Comparison of ENCODE assay signal across 13 mouse cellular contexts in genomic region chr19:41109496-41109895, GRCm38 (mm10). TPM values are rescaled to one million over a fixed set of nuclear protein-coding genes. Genes with fewer than 3 reads are reported as not detected.
DNase-seq lines count a peak whose midpoint lies in the region; ATAC-seq and TF ChIP-seq lines count a peak whose summit lies in the region.
"Had no signal": no experiment of that assay in that cellular context is flagged by ENCODE, and none has a peak within 500 bp of the region (broad histone marks: within the 10 kb centered on the region; RNA-seq: fewer than 3 reads in every experiment).

No protein-coding gene starts in this region.

- no peaks in the 10 kb centered on the region for H3K36me3 ChIP-seq in lung, postnatal 0 days (ENCODE audit: insufficient read depth, low read length)
- no peaks in the 10 kb centered on the region for H3K36me3 ChIP-seq in stomach, postnatal 0 days (ENCODE audit: control insufficient read depth, insufficient read depth, low read length)

- no peaks in the 10 kb centered on the region for H3K4me1 ChIP-seq in lung, postnatal 0 days (ENCODE audit: insufficient read depth, low read depth, low read length)
- no peaks in the 10 kb centered on the region for H3K4me1 ChIP-seq in stomach, postnatal 0 days (replicated peaks; ENCODE audit: control insufficient read depth, insufficient read depth)

- H3K27ac ChIP-seq in lung, postnatal 0 days (ENCODE audit: low read length) = no peak overlapping the region
- H3K27ac ChIP-seq in stomach, postnatal 0 days (replicated peaks) = no peak overlapping the region
- H3K27ac ChIP-seq: macrophage had no signal

- 49% methylated on average over 8 of the region's 8 CpGs for WGBS in lung, postnatal 0 days
- 44% methylated on average over 8 of the region's 8 CpGs for whole genome bisulfite sequencing in stomach, postnatal 0 days

- no peak for TF ChIP-seq CTCF in lung, postnatal 0 days (IDR thresholded peaks at IDR 0.05)
- no peak for TF ChIP-seq CTCF in stomach, postnatal 0 days (IDR thresholded peaks at IDR 0.05; ENCODE audit: low read depth)

- no peak for ATAC-seq in cerebellum, adult (ENCODE audit: insufficient number of reproducible peaks, low FRiP score, low TSS enrichment)
- peak; percentile 28 for ATAC-seq in lung, postnatal 0 days
- ATAC-seq in stomach, postnatal 0 days (ENCODE audit: low FRiP score, low TSS enrichment) = no peak; the same call in 1 of the 2 replicates

- H3K9me3 ChIP-seq in lung, postnatal 0 days (ENCODE audit: low read length) = no peaks in the 10 kb centered on the region
- no peaks in the 10 kb centered on the region for H3K9me3 ChIP-seq in stomach, postnatal 0 days (ENCODE audit: control insufficient read depth, low read length)

- DNase-seq in cerebellum, postnatal 25 days = peak; percentile 16 to 48
- DNase-seq in right cerebral cortex, postnatal 10 days (ENCODE audit: low spot score in 2 of 2) = peak; percentile 65 to 67
- DNase-seq in right cerebral cortex, postnatal 36 days (ENCODE audit: low spot score in 2 of 2) = no peak
- peak; percentile 27 for DNase-seq in lung, postnatal 0 days (ENCODE audit: low spot score)
- DNase-seq in stomach, postnatal 0 days (ENCODE audit: low spot score) = peak; percentile 27
- no peak for DNase-seq in thymus, postnatal 14 days
- DNase-seq in B cell, adult 2 months = no peak
- DNase-seq: kidney, postnatal 4 days had no signal

- H3K9ac ChIP-seq in lung, postnatal 0 days (replicated peaks; ENCODE audit: low read depth) = no peak overlapping the region
- H3K9ac ChIP-seq in stomach, postnatal 0 days (ENCODE audit: low read length) = no peak overlapping the region

- no peak overlapping the region for H3K4me3 ChIP-seq in lung, postnatal 0 days (ENCODE audit: low read depth, low read length)
- no peak overlapping the region for H3K4me3 ChIP-seq in stomach, postnatal 0 days (ENCODE audit: low read depth, low read length)

- H3K27me3 ChIP-seq in lung, postnatal 0 days (replicated peaks; ENCODE audit: insufficient read depth, low read length) = no peaks in the 10 kb centered on the region
- no peaks in the 10 kb centered on the region for H3K27me3 ChIP-seq in stomach, postnatal 0 days (ENCODE audit: control insufficient read depth, insufficient read depth, low read length)

- H3K4me2 ChIP-seq in lung, postnatal 0 days (replicated peaks; ENCODE audit: low read depth, low read length) = no peak overlapping the region
- H3K4me2 ChIP-seq in stomach, postnatal 0 days (replicated peaks; ENCODE audit: low read depth) = no peak overlapping the region

- no peak for TF ChIP-seq EP300 in lung, postnatal 0 days (IDR thresholded peaks at IDR 0.05)
- TF ChIP-seq EP300 in stomach, postnatal 0 days (optimal IDR thresholded peaks at IDR 0.05) = no peak

RNA-seq across cellular contexts. Expression of gene Opalin, which starts 32.6 kb away (rescaled TPM):
- polyA plus RNA-seq in lung, postnatal 0 days (2015; fragmentation: Nextera tagmentation; extraction: Ambion mirVana) = 0.08 TPM in 1 of 2 replicates, not detected in the other
- polyA plus RNA-seq in stomach, postnatal 0 days (2015; fragmentation: Nextera tagmentation; extraction: Ambion mirVana) = not detected in 2 replicates
- polyA plus RNA-seq: gonadal fat pad, adult 2 months; limb, embryonic 11.5 days; macrophage; stomach, embryonic 16.5 days had no signal

Comparison
In these comparisons a context has a peak if more than half of its experiments do, and no peak if none do; other contexts are left out.
1. DNase-seq: peak in cerebellum, postnatal 25 days (2 of 2), right cerebral cortex, postnatal 10 days (2 of 2), lung, postnatal 0 days (single experiment) and stomach, postnatal 0 days (single experiment); none in right cerebral cortex, postnatal 36 days (0 of 2), thymus, postnatal 14 days (single experiment) and B cell, adult 2 months (0 of 2).